Mouse (Mus musculus) ES-CJ7 (cell line): Measurements from ENCODE around the gene Lamb1.

Source experiments
- DNase-seq: peaks from one replicate; pipeline ENCODE4 v3.0.0; 2011; ENCODE audit warnings: low read depth, low spot score

The Lamb1 gene

GRCm38 (mm10) chr12:31314310-31314709, 49.3 kb downstream of the Lamb1 start:
- no peak for DNase-seq

DNA sequence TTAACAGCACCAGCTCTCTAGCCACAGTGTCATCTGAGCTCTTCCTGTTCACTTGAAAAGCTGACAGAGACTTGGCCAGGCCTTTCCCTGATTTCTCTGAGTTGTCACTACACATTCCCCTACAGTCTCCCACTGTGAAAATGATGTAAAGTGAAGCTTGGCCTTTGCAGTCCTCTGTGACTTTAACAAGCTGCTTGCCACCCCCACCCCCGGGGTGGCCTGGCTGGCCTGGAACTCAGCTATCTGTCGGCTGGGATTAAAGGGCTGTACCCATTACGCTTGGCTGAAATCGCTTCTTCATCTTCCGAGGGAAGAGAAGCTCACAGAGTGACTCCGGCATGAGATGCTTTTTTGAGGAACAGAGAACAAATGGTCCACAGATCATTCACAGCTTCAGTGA, 50.9 kb downstream of the Lamb1 start:
- no peak for DNase-seq

DNA sequence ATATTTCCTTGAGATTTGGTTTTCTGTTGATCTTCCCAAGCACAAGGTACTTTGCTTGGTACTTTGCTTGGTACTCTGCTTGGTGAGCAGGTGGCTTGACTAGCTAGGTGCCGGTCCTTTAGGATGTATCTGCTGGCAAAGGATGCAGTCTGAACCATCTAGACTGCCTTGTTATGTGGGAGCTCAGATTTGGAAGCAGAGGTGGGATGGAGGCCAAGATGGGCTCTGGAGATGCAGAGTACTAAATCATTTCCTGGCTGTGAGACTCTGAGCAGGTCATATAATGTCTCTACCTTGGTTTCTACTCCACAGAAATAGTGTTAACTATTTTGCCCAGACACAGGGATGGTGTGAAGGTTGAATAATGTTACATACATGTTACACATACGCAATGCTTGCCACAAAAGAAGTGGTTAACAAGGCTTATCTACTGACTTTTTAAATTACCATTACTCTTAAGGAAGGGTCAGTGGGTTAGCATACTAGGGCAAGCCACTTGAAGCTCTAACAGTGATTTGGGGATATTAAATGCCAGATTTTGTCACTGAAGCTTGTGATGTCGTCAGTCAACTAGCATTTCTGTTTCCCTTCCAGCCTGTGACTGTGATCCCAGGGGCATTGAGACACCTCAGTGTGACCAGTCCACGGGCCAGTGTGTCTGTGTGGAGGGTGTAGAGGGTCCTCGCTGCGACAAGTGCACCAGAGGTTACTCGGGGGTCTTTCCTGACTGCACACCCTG, 52.8 kb downstream of the Lamb1 start:
- no peak for DNase-seq

DNA sequence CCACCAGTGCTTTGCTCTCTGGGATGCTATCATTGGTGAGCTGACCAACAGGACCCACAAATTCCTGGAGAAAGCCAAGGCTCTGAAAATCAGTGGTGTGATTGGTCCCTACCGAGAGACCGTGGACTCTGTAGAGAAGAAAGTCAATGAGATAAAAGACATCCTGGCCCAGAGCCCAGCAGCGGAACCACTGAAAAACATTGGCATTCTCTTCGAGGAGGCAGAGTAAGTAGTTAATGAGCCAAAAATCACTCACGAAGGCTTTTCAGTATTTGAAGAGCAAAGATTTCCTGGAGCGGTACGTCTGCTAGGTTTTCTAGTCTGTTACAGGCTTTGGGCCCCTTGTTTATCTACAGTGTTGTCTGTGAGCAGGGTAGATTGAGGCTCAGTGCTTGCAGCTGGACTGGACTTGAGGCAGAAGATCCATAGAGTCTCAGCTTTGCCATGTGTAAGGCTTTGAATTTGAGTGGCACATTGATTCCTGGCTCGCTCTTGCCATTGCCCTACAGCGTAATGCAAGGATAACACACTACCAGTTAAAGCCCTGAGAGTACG, 53.5 kb downstream of the Lamb1 start:
- DNase-seq = no peak

DNA sequence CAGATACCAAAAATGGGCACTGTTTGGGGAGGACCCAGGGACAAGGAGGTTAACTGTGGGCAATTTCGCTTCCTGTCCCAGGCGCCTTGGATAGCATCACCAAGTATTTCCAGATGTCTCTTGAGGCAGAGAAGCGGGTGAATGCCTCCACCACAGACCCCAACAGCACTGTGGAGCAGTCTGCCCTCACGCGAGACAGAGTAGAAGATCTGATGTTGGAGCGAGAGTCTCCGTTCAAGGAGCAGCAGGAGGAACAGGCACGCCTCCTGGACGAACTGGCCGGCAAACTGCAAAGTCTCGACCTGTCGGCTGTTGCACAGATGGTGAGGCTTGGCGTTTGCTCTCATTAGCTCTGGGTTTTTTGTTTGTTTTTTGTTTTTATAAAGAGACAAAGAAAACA, 55.8 kb downstream of the Lamb1 start:
- DNase-seq = no peak

GRCm38 (mm10) chr12:31321532-31321931, 56.5 kb downstream of the Lamb1 start:
- DNase-seq = no peak

DNA sequence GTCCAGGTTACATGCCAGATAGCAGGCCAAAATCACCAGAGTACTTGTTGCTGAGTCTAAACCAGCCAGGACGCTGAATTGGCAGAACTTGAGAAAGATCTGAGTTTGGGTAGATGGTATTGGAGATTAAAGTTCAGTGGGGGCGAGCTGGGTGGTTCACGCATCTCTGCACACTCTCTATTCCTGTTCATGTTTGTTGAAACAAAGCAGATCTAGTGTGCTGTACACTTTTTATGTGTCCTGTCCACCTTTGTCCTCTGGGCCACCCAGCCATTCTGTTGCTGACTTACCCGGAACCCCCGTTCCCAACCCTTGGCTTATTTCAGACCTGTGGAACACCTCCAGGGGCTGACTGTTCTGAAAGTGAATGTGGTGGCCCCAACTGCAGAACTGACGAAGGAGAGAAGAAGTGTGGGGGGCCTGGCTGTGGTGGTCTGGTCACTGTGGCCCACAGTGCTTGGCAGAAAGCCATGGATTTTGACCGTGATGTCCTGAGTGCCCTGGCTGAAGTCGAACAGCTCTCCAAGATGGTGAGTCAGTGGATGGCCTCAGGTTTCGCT, 58.2 kb downstream of the Lamb1 start:
- no peak for DNase-seq

- DNase-seq = no peak
Measured at GRCm38 (mm10) chr12:31327139-31327538, 62.1 kb downstream of the Lamb1 start.

DNA sequence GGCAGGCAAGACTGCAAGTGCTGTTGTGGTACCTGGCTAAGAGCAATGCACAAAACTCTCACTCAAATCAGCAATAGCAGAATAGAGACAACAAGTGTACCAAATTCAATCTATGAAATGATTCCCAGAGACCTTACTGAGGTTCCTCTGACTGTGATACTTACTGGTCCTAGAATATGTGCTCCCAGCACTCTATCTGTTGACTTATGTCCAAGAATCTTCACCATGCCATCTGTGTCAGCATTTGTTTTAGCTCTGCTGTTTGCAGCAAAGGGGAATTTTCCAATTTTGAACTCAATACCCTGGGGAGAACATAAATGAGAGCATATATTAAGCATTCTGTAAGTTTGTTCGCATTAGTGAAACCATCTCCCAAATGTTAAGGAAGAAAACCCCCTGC, 68.2 kb downstream of the Lamb1 start:
- no peak for DNase-seq

GRCm38 (mm10) chr12:31350191-31350943, 85.3 kb downstream of the Lamb1 start:
- no peak for DNase-seq

DNA sequence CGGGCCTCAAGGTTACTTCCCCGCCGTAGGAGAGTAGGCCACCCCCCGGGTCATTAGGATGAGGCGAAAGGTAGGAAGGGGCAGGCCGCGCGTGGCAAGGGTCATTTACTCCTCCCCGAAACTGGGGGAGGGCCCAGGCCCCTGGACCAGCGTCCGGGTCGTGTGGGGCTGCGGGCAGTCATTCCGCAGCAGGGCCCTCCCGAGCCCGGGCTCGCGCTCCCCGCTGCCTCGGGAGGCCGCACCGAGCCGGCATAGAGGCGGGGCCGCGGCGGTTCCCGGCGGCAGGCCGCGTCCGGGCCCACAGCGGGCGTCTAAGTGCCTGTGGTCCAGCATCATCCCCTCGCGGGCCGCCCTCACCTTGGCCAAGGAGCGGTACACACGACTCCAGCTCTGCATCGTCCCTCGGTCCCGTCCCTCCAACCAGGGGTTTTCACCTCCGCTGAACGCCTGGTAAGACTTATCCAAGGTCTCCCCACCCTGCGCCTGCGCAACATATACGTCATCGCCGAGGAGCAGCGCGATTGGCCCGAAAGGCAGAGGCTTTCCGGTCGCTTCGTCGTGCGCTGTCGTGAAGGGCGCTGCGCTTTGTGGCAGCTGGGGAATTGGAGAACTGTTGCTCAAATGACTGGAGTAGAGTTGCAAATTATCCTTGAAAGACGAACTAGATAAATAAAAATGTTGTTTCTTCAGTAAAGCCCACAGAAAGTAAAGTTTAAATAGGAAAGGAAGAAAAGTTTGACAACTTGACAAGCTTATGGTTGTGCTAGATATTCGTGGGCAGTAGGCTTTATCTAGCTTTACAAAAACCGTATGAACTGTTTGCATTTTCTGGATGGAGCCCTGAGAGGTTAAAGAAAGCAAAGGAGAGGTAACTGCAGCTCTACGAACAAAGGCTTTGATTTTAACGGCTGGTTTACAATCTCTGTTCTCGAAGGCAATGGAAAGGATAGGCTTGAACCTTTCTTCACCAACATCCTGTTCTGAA, 86.2 kb downstream of the Lamb1 start, which contains the start of gene Dld:
Gene Dld, minus strand, starts transcription at position 510 of the 985 bp plus-strand sequence.
- peak; percentile 97 for DNase-seq

DNA sequence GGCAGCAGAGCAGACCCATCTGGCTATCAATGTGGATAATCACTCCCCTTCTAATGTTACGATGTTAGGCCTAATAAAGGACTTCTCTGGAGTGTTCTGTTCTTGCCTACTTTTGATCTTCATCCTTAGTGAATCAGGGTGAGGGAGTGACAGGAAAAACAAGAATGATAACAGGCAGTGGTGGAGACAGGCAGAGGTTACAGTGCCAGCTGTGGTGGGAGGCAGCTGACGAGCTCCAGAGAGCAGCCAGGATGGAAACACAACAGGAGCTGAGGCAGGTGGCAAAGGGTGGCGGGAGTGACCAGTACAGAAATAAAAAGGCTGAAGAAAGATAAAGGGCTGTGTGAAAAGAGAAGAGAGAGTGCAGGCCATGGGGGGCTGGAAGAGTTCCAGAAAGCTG, 101.4 kb downstream of the Lamb1 start:
- no peak for DNase-seq

- DNase-seq = no peak
Measured at GRCm38 (mm10) chr12:31367721-31368120, 102.7 kb downstream of the Lamb1 start.

GRCm38 (mm10) chr12:31369118-31369517, 104.1 kb downstream of the Lamb1 start:
- DNase-seq = no peak

DNA sequence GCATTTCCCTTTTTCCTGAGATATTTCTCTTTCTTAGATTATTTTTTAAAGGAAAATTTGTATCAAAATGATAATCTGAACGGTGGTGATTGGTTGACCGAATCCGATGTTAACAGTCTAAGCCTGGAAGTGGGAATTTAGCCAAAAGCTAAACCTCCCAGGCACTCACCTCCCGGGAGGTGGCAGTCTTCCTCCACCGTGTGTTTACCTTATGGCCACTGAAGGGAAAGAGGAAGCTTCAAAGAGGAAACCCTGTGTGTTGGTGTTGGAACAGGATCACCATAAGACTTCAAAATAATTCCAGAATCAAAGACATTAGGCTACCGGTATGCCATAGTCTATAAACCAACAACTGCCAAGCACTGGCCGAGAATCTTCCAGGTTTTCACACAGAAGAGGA, 104.6 kb downstream of the Lamb1 start:
- DNase-seq = no peak

DNA sequence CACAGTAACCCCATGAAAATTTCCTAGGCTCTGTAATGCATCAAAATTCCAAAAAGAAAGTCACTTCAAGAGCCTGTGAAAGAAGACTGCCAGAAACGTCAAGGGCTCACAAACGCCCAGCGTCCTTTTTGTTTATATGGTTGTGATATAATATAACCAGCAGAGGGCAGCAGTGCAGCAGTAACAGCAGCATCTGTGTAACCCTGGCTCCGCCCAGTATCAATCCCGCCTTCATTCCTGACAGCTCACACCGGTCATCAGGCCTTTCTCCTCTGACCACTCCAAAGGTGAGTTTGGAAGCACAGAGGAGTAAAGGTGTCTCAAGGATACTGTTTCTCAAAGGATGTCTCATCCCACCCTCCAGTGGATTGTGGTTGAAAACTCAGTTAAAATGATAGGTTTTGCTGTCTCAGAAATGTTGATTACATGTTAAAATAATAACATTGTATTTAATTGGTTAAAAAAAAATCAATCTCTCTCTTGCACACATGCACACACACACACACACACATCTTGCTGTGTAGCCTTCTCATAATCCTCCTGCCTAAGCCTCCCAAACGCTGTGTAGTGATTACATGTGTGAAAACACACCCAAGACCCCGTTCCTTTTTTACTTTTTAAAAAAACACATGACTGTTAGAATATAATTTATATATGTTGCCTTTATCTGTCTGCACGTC, 109.7 kb downstream of the Lamb1 start:
- DNase-seq = peak; percentile 66

DNA sequence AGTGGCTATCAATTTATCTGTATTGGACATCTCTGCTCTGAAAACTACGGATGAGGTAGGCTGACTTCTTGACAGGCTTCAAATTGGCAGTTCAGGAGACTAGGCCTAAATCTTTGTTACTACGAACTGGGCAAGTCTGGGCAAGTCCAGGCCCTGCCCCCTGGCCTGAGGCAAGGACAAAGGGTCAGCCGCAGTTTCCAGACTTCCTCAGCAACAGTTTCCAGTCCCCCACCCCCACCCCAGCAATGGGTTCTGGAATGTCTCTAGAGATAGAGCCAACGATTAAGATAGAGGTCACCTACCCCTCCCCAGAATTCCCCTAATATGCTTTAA, 110.2 kb downstream of the Lamb1 start:
- peak; percentile 25 for DNase-seq

GRCm38 (mm10) chr12:31376326-31376950, 111.4 kb downstream of the Lamb1 start:
- DNase-seq = peak; percentile 68

DNA sequence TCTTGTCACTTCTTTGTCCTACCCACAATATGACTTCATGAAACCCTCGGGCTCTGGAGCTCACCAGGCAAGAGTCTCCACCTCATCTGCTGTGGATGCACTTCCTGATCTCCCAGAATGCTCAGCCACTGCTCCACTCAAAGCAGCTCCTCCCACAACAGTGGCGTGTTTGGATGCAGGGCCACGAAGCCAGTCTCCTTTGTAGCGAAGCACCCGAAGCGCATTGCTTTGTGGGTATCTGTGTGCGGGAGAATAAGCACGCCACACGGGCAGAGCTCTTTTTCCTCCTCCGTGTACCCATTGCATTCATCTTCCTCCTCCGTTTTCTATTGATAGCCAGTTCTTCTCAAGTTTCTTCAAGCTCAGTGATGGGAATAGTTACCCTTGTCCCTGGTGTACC, 112.2 kb downstream of the Lamb1 start:
- no peak for DNase-seq
